Mouse (Mus musculus) MEL (cell line): ENCODE measurements around the gene Phf21a. TPM values are rescaled to one million over a fixed set of nuclear protein-coding genes. Genes with fewer than 3 reads are reported as not detected.

Source experiments
- DNase-seq: peaks from one replicate; pipeline ENCODE4 v3.0.0; 2011; ENCODE audit warnings: low read depth, low spot score
- H3K27ac ChIP-seq: 2 replicates; pipeline ENCODE4 v1.5.1; 2012; ENCODE audit warnings: low read depth, mild to moderate bottlenecking, control low read depth, low read length, moderate library complexity; ENCODE audit not compliant: control insufficient read depth
- H3K27me3 ChIP-seq, 2 experiments: fragments of 150-350 bp in 1 of 2; sonication (generic) in 1 of 2; 2 replicates each; pipeline ENCODE4 v1.6.1; 2012; ENCODE audit warnings: low read length in 2 of 2, mild to moderate bottlenecking in 2 of 2, improper control_type of control experiment in 1 of 2, moderate library complexity in 1 of 2; ENCODE audit not compliant: insufficient read depth in 2 of 2, control insufficient read depth in 1 of 2
- H3K36me3 ChIP-seq, 2 experiments: 2 replicates each; pipeline ENCODE4 v1.6.1; 2012 to 2014; ENCODE audit warnings: low read length in 2 of 2, improper control_type of control experiment in 1 of 2, inconsistent platforms in 1 of 2, mild to moderate bottlenecking in 1 of 2; ENCODE audit not compliant: insufficient read depth in 2 of 2, control insufficient read depth in 1 of 2
- H3K4me1 ChIP-seq, 2 experiments: fragments of 150-350 bp in 1 of 2; sonication (generic) in 1 of 2; 2 replicates each; pipeline ENCODE4 v1.6.1; 2012; ENCODE audit warnings: low read length in 2 of 2, improper control_type of control experiment in 1 of 2, mild to moderate bottlenecking in 1 of 2; ENCODE audit not compliant: insufficient read depth in 2 of 2, control insufficient read depth in 1 of 2
- H3K4me3 ChIP-seq, 2 experiments: fragments of 150-350 bp in 1 of 2; sonication (generic) in 1 of 2; 2 replicates each; pipeline ENCODE4 v1.5.1; 2012; ENCODE audit warnings: low read depth in 2 of 2, low read length in 2 of 2, mild to moderate bottlenecking in 2 of 2, moderate library complexity in 2 of 2, control low read depth in 1 of 2, improper control_type of control experiment in 1 of 2; ENCODE audit not compliant: control insufficient read depth in 1 of 2, insufficient read depth in 1 of 2
- H3K79me2 ChIP-seq: 2 replicates; pipeline ENCODE4 v1.6.1; 2012; ENCODE audit warnings: mild to moderate bottlenecking, low read length, moderate library complexity; ENCODE audit not compliant: control insufficient read depth, poor library complexity, insufficient read depth
- H3K9ac ChIP-seq: 2 replicates; pipeline ENCODE4 v1.6.1; 2012; ENCODE audit warnings: low read depth, mild to moderate bottlenecking, control low read depth, low read length, moderate library complexity; ENCODE audit not compliant: control insufficient read depth, poor library complexity, severe bottlenecking
- H3K9me3 ChIP-seq: fragments of 150-350 bp; sonication (generic); replicated peaks from 2 replicates; pipeline ENCODE4 v1.6.1; 2012; ENCODE audit warnings: mild to moderate bottlenecking, low read length, improper control_type of control experiment, moderate library complexity; ENCODE audit not compliant: insufficient read depth
- CHD1 ChIP-seq: IDR thresholded peaks from 2 replicates; pipeline ENCODE4 v1.6.1; 2012; ENCODE audit warnings: low read depth, mild to moderate bottlenecking, inconsistent platforms, low read length, improper control_type of control experiment
- ETS1 ChIP-seq: IDR thresholded peaks from 2 replicates; pipeline ENCODE4 v1.6.1; 2012; ENCODE audit warnings: low read depth, mild to moderate bottlenecking, inconsistent platforms, low read length, improper control_type of control experiment, moderate library complexity
- MAFK ChIP-seq: IDR thresholded peaks from 2 replicates; pipeline ENCODE4 v1.6.1; 2011; ENCODE audit warnings: low read depth, mild to moderate bottlenecking, low read length, improper control_type of control experiment, borderline replicate concordance
- MAX ChIP-seq: IDR thresholded peaks from 2 replicates; pipeline ENCODE4 v1.6.1; 2011; ENCODE audit warnings: low read length, improper control_type of control experiment
- NRF1 ChIP-seq: IDR thresholded peaks from 2 replicates; pipeline ENCODE4 v1.6.1; 2014; ENCODE audit warnings: low read depth, mild to moderate bottlenecking, inconsistent platforms, low read length, improper control_type of control experiment, moderate library complexity; ENCODE audit not compliant: poor library complexity, insufficient read depth, severe bottlenecking
- POLR2AphosphoS2 ChIP-seq: IDR thresholded peaks from 2 replicates; pipeline ENCODE4 v1.6.1; 2011; ENCODE audit warnings: low read length, improper control_type of control experiment
- TCF12 ChIP-seq: IDR thresholded peaks from 2 replicates; pipeline ENCODE4 v1.6.1; 2014; ENCODE audit warnings: low read depth, mild to moderate bottlenecking, inconsistent platforms, low read length, improper control_type of control experiment, moderate library complexity
- USF1 ChIP-seq: IDR thresholded peaks from 2 replicates; pipeline ENCODE4 v1.6.1; 2014; ENCODE audit warnings: low read depth, mild to moderate bottlenecking, inconsistent platforms, low read length, improper control_type of control experiment, moderate library complexity
- ZC3H11A ChIP-seq: IDR thresholded peaks from 2 replicates; pipeline ENCODE4 v1.6.1; 2012; ENCODE audit warnings: low read depth, mild to moderate bottlenecking, inconsistent platforms, low read length, improper control_type of control experiment
- polyA plus RNA-seq, 2 experiments: library from polyadenylated mRNA; stranded (reverse) in 1 of 2; unstranded in 1 of 2; fragments of >175 nt in 1 of 2; fragments of >200 nt in 1 of 2; gene quantifications; 2 replicates each; pipeline versions ENCODE4 v1.2.1 to v1.2.4; 2012; ENCODE audit warnings: low replicate concordance in 2 of 2, low read depth in 1 of 2; ENCODE audit not compliant: insufficient read length in 2 of 2, insufficient read depth in 1 of 2, missing spikeins in 1 of 2
- total RNA-seq: library from RNA; depleted of rRNA; stranded (reverse); fragments of 300-350 nt; gene quantifications from 2 replicates; pipeline ENCODE4 v1.2.3, GENCODE M21; 2012

The Phf21a gene
- total and polyA plus RNA-seq, 3 experiments = 4.7 to 245 (median 15.6) TPM

DNA sequence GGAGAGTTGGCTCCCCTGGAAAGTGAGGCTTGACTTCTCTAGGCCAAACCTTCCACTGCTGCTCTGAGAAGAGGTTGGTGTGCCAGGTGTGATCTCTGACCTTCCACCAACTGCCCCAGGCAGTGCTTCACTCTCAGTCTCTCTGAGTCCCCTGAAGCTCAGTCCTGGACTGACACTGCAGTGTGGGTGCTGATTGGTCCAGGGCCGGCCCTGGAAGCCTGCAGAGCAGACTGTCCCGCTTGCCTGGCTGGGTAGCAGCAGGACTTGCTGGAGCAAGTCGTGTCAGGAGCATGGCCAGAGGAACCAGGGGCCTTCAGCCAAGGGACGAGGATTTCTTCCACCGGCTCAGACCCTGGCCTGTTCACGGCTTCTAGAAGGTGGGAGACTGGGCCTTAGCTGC is 311.8 kb downstream of the Phf21a start:
- H3K79me2 ChIP-seq = no peaks in the 10 kb centered on the region
- no peak overlapping the region for H3K9ac ChIP-seq
- TF ChIP-seq NRF1 = no peak
- no peak for TF ChIP-seq TCF12
- DNase-seq = no peak
- H3K9me3 ChIP-seq = no peaks in the 10 kb centered on the region
- no peak overlapping the region for H3K4me3 ChIP-seq
- peaks cover 0 to 16% of the 10 kb centered on the region in 2 experiments; a peak in 2 of 4 replicates for H3K36me3 ChIP-seq
- H3K27me3 ChIP-seq = no peaks in the 10 kb centered on the region
- no peaks in the 10 kb centered on the region for H3K4me1 ChIP-seq
- no peak overlapping the region for H3K27ac ChIP-seq

DNA sequence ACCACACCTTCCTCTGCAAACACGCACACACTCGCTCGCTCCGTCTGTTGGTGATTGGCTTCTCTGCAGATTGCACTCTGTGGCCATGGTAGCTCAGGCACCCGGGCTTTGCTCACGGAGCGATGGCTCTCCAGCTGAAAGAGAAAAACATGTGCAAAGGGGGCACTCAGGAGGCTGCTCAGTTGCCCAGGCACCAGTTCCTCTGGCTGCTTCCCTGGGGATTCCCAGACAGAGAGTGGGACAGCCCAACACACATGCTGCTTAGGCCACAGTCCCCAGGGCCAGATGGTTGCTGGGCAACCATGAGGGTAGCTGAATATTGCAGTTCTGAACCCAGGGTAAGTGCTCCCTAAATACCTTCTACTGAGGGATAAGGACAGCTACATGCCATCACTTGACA is 312.8 kb downstream of the Phf21a start:
- Histone ChIP-seq H3K9me3 (no peaks in the 10 kb centered on the region), H3K27ac (no peak overlapping the region), H3K79me2 (no peaks in the 10 kb centered on the region), H3K9ac (no peak overlapping the region), H3K4me1 (no peaks in the 10 kb centered on the region), H3K27me3 (no peaks in the 10 kb centered on the region), H3K4me3 (no peak overlapping the region), H3K36me3 (peaks cover 0 to 16% of the 10 kb centered on the region in 2 experiments; a peak in 2 of 4 replicates)
- DNase-seq = no peak
- TF ChIP-seq ZC3H11A (no peak), MAFK (no peak), ETS1 (no peak), MAX (no peak), CHD1 (no peak), POLR2AphosphoS2 (no peak)

GRCm38 (mm10) chr2:92408309-92409045 is 315.6 kb downstream of the Phf21a start:
- Histone ChIP-seq H3K79me2 (no peaks in the 10 kb centered on the region), H3K9me3 (no peaks in the 10 kb centered on the region), H3K4me1 (no peaks in the 10 kb centered on the region), H3K4me3 (no peak overlapping the region), H3K9ac (no peak overlapping the region), H3K36me3 (peaks cover 0 to 32% of the 10 kb centered on the region in 2 experiments; a peak in 2 of 4 replicates), H3K27ac (no peak overlapping the region), H3K27me3 (no peaks in the 10 kb centered on the region)
- no peak for DNase-seq
- TF ChIP-seq USF1 (peak; percentile 35; the same call in 1 of the 2 replicates), NRF1 (no peak)
